11 mouse cellular contexts compared by ENCODE assay signal in the genomic region with DNA sequence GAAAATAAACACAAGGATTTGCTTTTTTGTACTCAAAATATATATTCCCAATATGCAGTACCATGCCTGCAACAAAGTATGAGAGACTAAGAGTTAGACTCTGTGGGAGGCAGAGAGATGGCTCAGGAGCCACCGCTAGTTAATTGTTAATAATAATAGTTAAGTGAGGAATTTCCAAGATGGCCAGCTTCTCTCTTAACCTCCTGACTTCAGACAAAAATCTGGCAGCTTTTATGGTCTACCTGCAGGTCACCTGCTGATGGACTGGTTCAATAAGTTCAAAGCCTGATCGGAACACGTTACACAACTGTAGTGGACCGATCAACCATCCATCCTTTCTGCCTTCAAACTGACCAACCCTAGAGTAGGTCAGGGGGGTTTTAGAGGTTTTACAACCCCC.
"Had no signal": no experiment of that assay in that cellular context is flagged by ENCODE, and none has a peak within 500 bp of the region (broad histone marks: within the 10 kb centered on the region; RNA-seq: fewer than 3 reads in every experiment).

No protein-coding gene starts in this region.

- H3K4me1 ChIP-seq: limb, embryonic 12.5 days; liver, embryonic 15.5 days had no signal

- H3K9me3 ChIP-seq: limb, embryonic 12.5 days; liver, embryonic 15.5 days; midbrain, embryonic 13.5 days had no signal

- H3K27ac ChIP-seq: limb, embryonic 12.5 days; liver, embryonic 15.5 days; midbrain, embryonic 13.5 days had no signal

- H3K27me3 ChIP-seq: limb, embryonic 12.5 days; liver, embryonic 15.5 days; midbrain, embryonic 13.5 days had no signal

- H3K4me3 ChIP-seq: limb, embryonic 12.5 days; liver, embryonic 15.5 days; midbrain, embryonic 13.5 days had no signal

- ATAC-seq: lung, postnatal 0 days; midbrain, embryonic 13.5 days had no signal

- DNase-seq: layer of hippocampus, adult 9-11 months; layer of hippocampus, postnatal 36 days; liver; lung, adult 2 months; lung, postnatal 36 days; right cerebral cortex, postnatal 14 days; thymus, postnatal 36 days had no signal

- H3K36me3 ChIP-seq: limb, embryonic 12.5 days; liver, embryonic 15.5 days; midbrain, embryonic 13.5 days had no signal

- H3K9ac ChIP-seq: limb, embryonic 12.5 days; liver, embryonic 15.5 days; midbrain, embryonic 13.5 days had no signal

- H3K4me2 ChIP-seq: limb, embryonic 12.5 days; liver, embryonic 15.5 days; midbrain, embryonic 13.5 days had no signal
